Mouse (Mus musculus): ENCODE results near the gene Crcp. TPM values are rescaled to one million over a fixed set of nuclear protein-coding genes. Genes with fewer than 3 reads are reported as not detected.

The Crcp gene
- 39.5 and 41.6 TPM in 2 replicates for polyA plus RNA-seq (2015; fragmentation: Nextera tagmentation; extraction: Ambion mirVana)

DNA sequence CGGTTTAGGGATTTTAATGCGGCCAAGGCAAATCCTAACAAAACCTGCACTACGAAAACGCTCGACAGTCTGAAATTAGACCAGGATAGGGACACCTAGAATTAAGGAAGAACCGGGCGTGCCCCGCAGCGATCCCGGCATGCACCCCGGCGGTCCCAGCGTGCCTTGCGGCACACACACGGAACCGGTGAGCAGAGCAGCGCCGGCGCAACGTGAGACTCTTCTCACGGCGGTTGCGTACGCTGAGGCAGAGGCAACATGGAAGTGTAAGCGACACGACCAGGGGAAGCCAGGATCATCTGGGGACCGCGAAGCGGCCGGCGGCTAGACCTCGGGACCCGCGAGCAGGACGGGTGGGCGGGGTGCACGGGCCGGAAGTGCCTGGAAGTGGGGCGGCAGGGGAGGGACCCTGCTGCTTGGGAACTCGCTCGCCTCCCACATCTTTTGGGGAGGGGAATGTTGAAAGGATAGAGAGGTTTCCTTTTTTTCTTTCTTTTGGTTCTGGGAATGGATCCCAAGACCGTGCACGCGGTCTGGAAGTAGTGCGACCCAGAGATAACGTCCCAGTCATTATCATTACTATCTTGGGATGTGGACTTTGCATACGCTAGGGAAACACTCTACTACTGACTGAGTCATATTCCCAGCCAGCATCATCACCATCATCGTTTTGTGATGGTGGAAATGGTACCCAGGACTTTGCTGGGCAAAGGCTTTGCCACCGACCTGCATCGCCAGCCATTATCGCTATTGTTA lies at the start of gene Crcp, which contains the start of gene Asl:
Crcp (plus strand) TSS at position 149 of the 756 bp plus-strand sequence.
Asl (minus strand) TSS at position 106 of the 756 bp plus-strand sequence.
- WGBS = 2% methylated on average over 51 of the region's 51 CpGs
- Histone ChIP-seq H3K27me3 (replicated peaks; ENCODE audit: control insufficient read depth, insufficient read depth, low read length) (no peaks in the 10 kb centered on the region), H3K4me2 (replicated peaks; ENCODE audit: low read depth) (peak within 1 kb of the TSS; percentile 72), H3K9ac (ENCODE audit: low read depth, low read length) (peak within 1 kb of the TSS; percentile 69), H3K36me3 (ENCODE audit: control insufficient read depth, insufficient read depth) (no peaks in the 10 kb centered on the region), H3K27ac (ENCODE audit: low read depth, low read length) (peak within 1 kb of the TSS; percentile 88), H3K9me3 (ENCODE audit: control insufficient read depth) (no peaks in the 10 kb centered on the region), H3K4me1 (replicated peaks; ENCODE audit: control insufficient read depth, insufficient read depth, low read length) (peaks cover 2% of the 10 kb centered on the region; the same call in 1 of the 2 replicates), H3K4me3 (ENCODE audit: low read depth, low read length) (peak within 1 kb of the TSS; percentile 60)
- TF ChIP-seq CTCF (IDR thresholded peaks at IDR 0.05; ENCODE audit: low read depth) = no peak
- ATAC-seq = peak; percentile 68

DNA sequence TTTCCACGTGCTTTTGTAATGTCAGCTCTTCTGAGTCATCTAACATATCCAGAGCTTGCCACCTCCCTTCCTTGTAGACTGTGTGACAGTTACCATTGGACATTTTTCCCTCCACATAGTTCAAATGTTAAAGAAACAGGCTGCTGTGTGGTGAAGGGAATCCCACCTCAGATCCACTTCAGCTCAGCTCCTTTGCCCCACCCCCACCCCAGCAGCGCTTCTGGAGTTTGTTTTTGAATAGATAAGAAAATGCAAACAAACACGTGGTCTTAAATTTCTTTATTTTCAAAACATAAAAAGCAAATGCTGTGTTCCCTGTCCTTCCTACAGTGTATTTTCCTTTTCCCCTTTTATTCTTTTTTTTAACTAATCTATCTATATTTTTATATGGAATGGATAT lies 48.9 kb upstream of the Crcp start:
- 50% methylated on average over 3 of the region's 3 CpGs for WGBS
- TF ChIP-seq CTCF (IDR thresholded peaks at IDR 0.05; ENCODE audit: low read depth) = no peak
- peaks cover 20% of the 10 kb centered on the region for H3K36me3 ChIP-seq (ENCODE audit: control insufficient read depth, insufficient read depth)
- H3K9me3 ChIP-seq (ENCODE audit: control insufficient read depth) = no peaks in the 10 kb centered on the region
- no peak overlapping the region for H3K4me2 ChIP-seq (replicated peaks; ENCODE audit: low read depth)
- H3K9ac ChIP-seq (ENCODE audit: low read depth, low read length) = no peak overlapping the region
- ATAC-seq = peak; percentile 18; the same call in 1 of the 2 replicates
- no peaks in the 10 kb centered on the region for H3K27me3 ChIP-seq (replicated peaks; ENCODE audit: control insufficient read depth, insufficient read depth, low read length)
- no peak overlapping the region for H3K4me3 ChIP-seq (ENCODE audit: low read depth, low read length)
- H3K4me1 ChIP-seq (replicated peaks; ENCODE audit: control insufficient read depth, insufficient read depth, low read length) = no peaks in the 10 kb centered on the region
- H3K27ac ChIP-seq (ENCODE audit: low read depth, low read length) = peak overlapping the region; percentile 74; the same call in 1 of the 2 replicates

DNA sequence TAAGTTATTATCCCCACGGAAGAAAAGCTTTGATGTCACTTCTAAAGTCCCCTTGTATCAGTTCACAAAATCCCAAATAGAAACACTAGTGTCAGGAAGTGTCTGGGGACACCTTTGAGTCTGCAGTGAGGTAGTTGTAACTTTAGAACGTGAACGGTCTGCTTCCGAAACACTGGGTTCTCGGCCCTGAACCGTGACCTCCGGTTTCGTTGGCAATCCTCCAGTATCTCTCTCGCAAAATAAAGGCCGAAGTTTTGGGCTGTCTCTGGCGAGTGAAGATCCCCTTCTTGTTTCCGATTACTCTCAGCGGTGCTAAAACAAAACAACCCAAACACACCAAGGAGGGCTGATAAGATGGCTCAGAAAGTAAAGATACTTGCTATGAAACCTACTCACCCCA lies 39.7 kb upstream of the Crcp start:
- no peaks in the 10 kb centered on the region for H3K27me3 ChIP-seq (replicated peaks; ENCODE audit: control insufficient read depth, insufficient read depth, low read length)
- ATAC-seq = no peak

DNA sequence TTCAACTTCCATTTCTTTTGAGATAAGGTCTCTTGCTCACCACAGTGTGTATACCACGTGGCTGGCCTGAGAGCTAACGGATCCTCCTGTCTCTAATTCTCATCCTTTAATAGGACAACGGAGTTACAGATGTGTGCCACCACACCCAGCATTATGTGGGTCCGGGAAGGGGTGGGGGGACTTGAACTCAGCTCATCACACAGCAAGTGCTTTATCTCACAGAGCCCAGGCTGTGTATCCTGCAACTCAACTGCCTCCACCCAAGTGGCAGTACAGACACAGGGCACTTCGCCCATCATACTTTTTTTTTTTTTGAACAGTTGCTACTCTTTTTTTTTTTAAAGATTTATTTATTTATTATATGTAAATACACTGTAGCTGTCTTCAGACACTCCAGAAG lies 37.2 kb upstream of the Crcp start:
- ATAC-seq = no peak
- H3K4me1 ChIP-seq (replicated peaks; ENCODE audit: control insufficient read depth, insufficient read depth, low read length) = no peaks in the 10 kb centered on the region
- no peaks in the 10 kb centered on the region for H3K9me3 ChIP-seq (ENCODE audit: control insufficient read depth)
- H3K27ac ChIP-seq (ENCODE audit: low read depth, low read length) = no peak overlapping the region
- no peak overlapping the region for H3K4me3 ChIP-seq (ENCODE audit: low read depth, low read length)
- no peaks in the 10 kb centered on the region for H3K27me3 ChIP-seq (replicated peaks; ENCODE audit: control insufficient read depth, insufficient read depth, low read length)
- WGBS = 93% methylated on average over 5 of the region's 5 CpGs
- H3K4me2 ChIP-seq (replicated peaks; ENCODE audit: low read depth) = no peak overlapping the region
- H3K36me3 ChIP-seq (ENCODE audit: control insufficient read depth, insufficient read depth) = peaks cover 66% of the 10 kb centered on the region
- no peak for TF ChIP-seq CTCF (IDR thresholded peaks at IDR 0.05; ENCODE audit: low read depth)
- no peak overlapping the region for H3K9ac ChIP-seq (ENCODE audit: low read depth, low read length)

More for the DNA sequence above, 39.7 kb upstream of the Crcp start:
- H3K4me3 ChIP-seq (ENCODE audit: low read depth, low read length) = no peak overlapping the region
- no peak for TF ChIP-seq CTCF (IDR thresholded peaks at IDR 0.05; ENCODE audit: low read depth)
- no peaks in the 10 kb centered on the region for H3K9me3 ChIP-seq (ENCODE audit: control insufficient read depth)
- H3K36me3 ChIP-seq (ENCODE audit: control insufficient read depth, insufficient read depth) = peaks cover 46% of the 10 kb centered on the region
- H3K9ac ChIP-seq (ENCODE audit: low read depth, low read length) = no peak overlapping the region
- no peak overlapping the region for H3K27ac ChIP-seq (ENCODE audit: low read depth, low read length)
- H3K4me2 ChIP-seq (replicated peaks; ENCODE audit: low read depth) = no peak overlapping the region
- WGBS = 83% methylated on average over 13 of the region's 13 CpGs
- H3K4me1 ChIP-seq (replicated peaks; ENCODE audit: control insufficient read depth, insufficient read depth, low read length) = no peaks in the 10 kb centered on the region

DNA sequence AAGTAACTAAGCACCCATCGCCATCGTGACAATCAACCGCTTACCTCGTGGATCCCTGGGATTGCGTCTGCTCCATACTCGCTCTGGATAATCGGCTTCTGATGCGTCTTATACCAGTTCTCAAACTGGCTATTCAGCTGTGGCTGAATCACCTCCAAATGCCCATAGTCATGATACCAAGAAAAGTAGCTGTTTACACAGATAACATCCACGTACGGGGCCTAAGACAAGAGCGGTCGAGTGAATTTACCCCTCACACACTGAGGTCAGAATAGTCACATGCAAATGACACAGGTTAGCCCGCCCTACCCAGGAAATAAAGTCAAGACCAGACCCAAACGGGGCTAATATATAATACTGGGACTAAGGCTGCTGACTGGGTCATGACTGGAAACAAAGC lies 35.7 kb upstream of the Crcp start:
- Histone ChIP-seq H3K4me3 (ENCODE audit: low read depth, low read length) (no peak overlapping the region), H3K4me2 (replicated peaks; ENCODE audit: low read depth) (no peak overlapping the region), H3K36me3 (ENCODE audit: control insufficient read depth, insufficient read depth) (peaks cover 76% of the 10 kb centered on the region), H3K9me3 (ENCODE audit: control insufficient read depth) (no peaks in the 10 kb centered on the region), H3K27me3 (replicated peaks; ENCODE audit: control insufficient read depth, insufficient read depth, low read length) (no peaks in the 10 kb centered on the region), H3K9ac (ENCODE audit: low read depth, low read length) (no peak overlapping the region), H3K27ac (ENCODE audit: low read depth, low read length) (no peak overlapping the region), H3K4me1 (replicated peaks; ENCODE audit: control insufficient read depth, insufficient read depth, low read length) (no peaks in the 10 kb centered on the region)
- no peak for ATAC-seq
- WGBS = 92% methylated on average over 14 of the region's 14 CpGs
- TF ChIP-seq CTCF (IDR thresholded peaks at IDR 0.05; ENCODE audit: low read depth) = no peak

DNA sequence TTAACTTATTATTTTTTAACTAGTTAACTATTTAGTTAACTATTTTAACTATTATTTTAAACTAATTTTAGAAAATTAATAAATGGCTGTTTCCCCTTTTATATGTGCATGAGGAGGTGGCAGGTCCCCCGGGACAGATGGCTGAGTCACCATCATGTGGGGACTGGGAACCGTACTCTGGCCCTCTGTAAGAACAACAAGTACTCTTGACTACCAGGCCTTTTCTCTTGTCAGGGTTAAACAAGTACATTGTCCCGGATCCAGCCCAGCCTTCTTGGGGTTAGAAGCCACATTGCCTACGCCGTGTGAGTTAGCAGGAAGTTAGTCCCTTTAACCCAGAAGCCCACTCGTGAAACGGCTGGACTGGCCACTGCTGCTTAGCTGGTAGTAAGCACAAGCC lies 34.1 kb upstream of the Crcp start:
- no peaks in the 10 kb centered on the region for H3K4me1 ChIP-seq (replicated peaks; ENCODE audit: control insufficient read depth, insufficient read depth, low read length)
- H3K36me3 ChIP-seq (ENCODE audit: control insufficient read depth, insufficient read depth) = peaks cover 73% of the 10 kb centered on the region
- no peak overlapping the region for H3K4me3 ChIP-seq (ENCODE audit: low read depth, low read length)
- TF ChIP-seq CTCF (IDR thresholded peaks at IDR 0.05; ENCODE audit: low read depth) = no peak
- no peak overlapping the region for H3K4me2 ChIP-seq (replicated peaks; ENCODE audit: low read depth)
- no peak for ATAC-seq
- no peaks in the 10 kb centered on the region for H3K27me3 ChIP-seq (replicated peaks; ENCODE audit: control insufficient read depth, insufficient read depth, low read length)
- no peak overlapping the region for H3K9ac ChIP-seq (ENCODE audit: low read depth, low read length)
- whole genome bisulfite sequencing = 85% methylated on average over 7 of the region's 7 CpGs
- H3K9me3 ChIP-seq (ENCODE audit: control insufficient read depth) = no peaks in the 10 kb centered on the region
- no peak overlapping the region for H3K27ac ChIP-seq (ENCODE audit: low read depth, low read length)
